Mouse (Mus musculus): ENCODE measurements at regions not wholly inside any gene's neighbourhood (a gene's known extent, or its start where the extent isn't known, plus 50 kb on each side); places are given as distances from the start of the nearest gene placed in this dataset.

- Histone ChIP-seq H3K36me3 (ENCODE audit: control insufficient read depth, insufficient read depth) (no peaks in the 10 kb centered on the region), H3K4me2 (ENCODE audit: low read depth) (no peak overlapping the region), H3K4me3 (no peak overlapping the region), H3K79me2 (ENCODE audit: control insufficient read depth, insufficient read depth) (no peaks in the 10 kb centered on the region), H3K27me3 (ENCODE audit: control insufficient read depth, insufficient read depth, insufficient read length) (no peaks in the 10 kb centered on the region), H3ac (ENCODE audit: control insufficient read depth, insufficient read length) (no peak overlapping the region)
- no peak for TF ChIP-seq TCF12 (IDR thresholded peaks at IDR 0.05; ENCODE audit: insufficient read depth, poor library complexity, severe bottlenecking)
- TF ChIP-seq SRF (IDR thresholded peaks at IDR 0.05; ENCODE audit: control insufficient read depth, insufficient read length, low read depth): no peak
- TF ChIP-seq MYOD1 (IDR thresholded peaks at IDR 0.05; ENCODE audit: control insufficient read depth in 1 of 3, insufficient read length in 2 of 3, low read depth in 2 of 3): no peak
- no peak for TF ChIP-seq USF1 (IDR thresholded peaks at IDR 0.05; ENCODE audit: low read depth)
- no peak for TF ChIP-seq E2F4 (IDR thresholded peaks at IDR 0.05; ENCODE audit: insufficient read depth)
- no peak for TF ChIP-seq MAX (IDR thresholded peaks at IDR 0.05; ENCODE audit: low read depth)
- TF ChIP-seq CEBPB (IDR thresholded peaks at IDR 0.05; ENCODE audit: insufficient read depth, poor library complexity, severe bottlenecking): no peak
- no peak for TF ChIP-seq POLR2A (IDR thresholded peaks at IDR 0.05; ENCODE audit: insufficient read length, low read depth)
- no peak for TF ChIP-seq POLR2AphosphoS2 (IDR thresholded peaks at IDR 0.05; ENCODE audit: insufficient read length, low read depth)
- no peak for TF ChIP-seq MYOG (IDR thresholded peaks at IDR 0.05; ENCODE audit: control insufficient read depth in 1 of 3, insufficient read depth in 1 of 3, insufficient read length in 2 of 3, low read depth in 2 of 3)
- no peak for TF ChIP-seq TCF3 (IDR thresholded peaks at IDR 0.05; ENCODE audit: insufficient read length, low read depth)
- TF ChIP-seq REST (IDR thresholded peaks at IDR 0.05; ENCODE audit: insufficient read depth, insufficient read length): no peak
Measured at GRCm38 (mm10) chr9:94083629-94084411, 454.1 kb downstream of the 1190002N15Rik start.

GRCm38 (mm10) chr9:94074904-94075303 lies 463.0 kb downstream of the 1190002N15Rik start:
- no peaks in the 10 kb centered on the region for H3K27me3 ChIP-seq (ENCODE audit: control insufficient read depth, insufficient read depth, insufficient read length)
- TF ChIP-seq MYOD1 (IDR thresholded peaks at IDR 0.05; ENCODE audit: control insufficient read depth in 1 of 3, insufficient read length in 2 of 3, low read depth in 2 of 3): no peak
- no peak for TF ChIP-seq MYOG (IDR thresholded peaks at IDR 0.05; ENCODE audit: control insufficient read depth in 1 of 3, insufficient read depth in 1 of 3, insufficient read length in 2 of 3, low read depth in 2 of 3)
- TF ChIP-seq MAX (IDR thresholded peaks at IDR 0.05; ENCODE audit: low read depth): no peak
- TF ChIP-seq REST (IDR thresholded peaks at IDR 0.05; ENCODE audit: insufficient read depth, insufficient read length): no peak
- TF ChIP-seq SRF (IDR thresholded peaks at IDR 0.05; ENCODE audit: control insufficient read depth, insufficient read length, low read depth): no peak
- no peak for TF ChIP-seq POLR2AphosphoS2 (IDR thresholded peaks at IDR 0.05; ENCODE audit: insufficient read length, low read depth)
- no peak for TF ChIP-seq USF1 (IDR thresholded peaks at IDR 0.05; ENCODE audit: low read depth)
- TF ChIP-seq TCF3 (IDR thresholded peaks at IDR 0.05; ENCODE audit: insufficient read length, low read depth): no peak
- no peak overlapping the region for H3K4me2 ChIP-seq (ENCODE audit: low read depth)
- no peak overlapping the region for H3K4me3 ChIP-seq
- H3K79me2 ChIP-seq (ENCODE audit: control insufficient read depth, insufficient read depth): no peaks in the 10 kb centered on the region
- no peak overlapping the region for H3ac ChIP-seq (ENCODE audit: control insufficient read depth, insufficient read length)
- no peaks in the 10 kb centered on the region for H3K36me3 ChIP-seq (ENCODE audit: control insufficient read depth, insufficient read depth)

GRCm38 (mm10) chr9:94067121-94067520 lies 470.8 kb downstream of the 1190002N15Rik start:
- no peak for TF ChIP-seq E2F4 (IDR thresholded peaks at IDR 0.05; ENCODE audit: insufficient read depth)
- no peak for TF ChIP-seq USF1 (IDR thresholded peaks at IDR 0.05; ENCODE audit: low read depth)
- no peak for TF ChIP-seq MYOG (IDR thresholded peaks at IDR 0.05; ENCODE audit: control insufficient read depth in 1 of 3, insufficient read depth in 1 of 3, insufficient read length in 2 of 3, low read depth in 2 of 3)
- TF ChIP-seq TCF12 (IDR thresholded peaks at IDR 0.05; ENCODE audit: insufficient read depth, poor library complexity, severe bottlenecking): no peak
- TF ChIP-seq SRF (IDR thresholded peaks at IDR 0.05; ENCODE audit: control insufficient read depth, insufficient read length, low read depth): no peak
- TF ChIP-seq POLR2A (IDR thresholded peaks at IDR 0.05; ENCODE audit: insufficient read length, low read depth): no peak
- no peak for TF ChIP-seq CEBPB (IDR thresholded peaks at IDR 0.05; ENCODE audit: insufficient read depth, poor library complexity, severe bottlenecking)
- no peak for TF ChIP-seq REST (IDR thresholded peaks at IDR 0.05; ENCODE audit: insufficient read depth, insufficient read length)
- TF ChIP-seq MYOD1 (IDR thresholded peaks at IDR 0.05; ENCODE audit: control insufficient read depth in 1 of 3, insufficient read length in 2 of 3, low read depth in 2 of 3): no peak
- TF ChIP-seq TCF3 (IDR thresholded peaks at IDR 0.05; ENCODE audit: insufficient read length, low read depth): no peak
- no peak for TF ChIP-seq POLR2AphosphoS2 (IDR thresholded peaks at IDR 0.05; ENCODE audit: insufficient read length, low read depth)
- TF ChIP-seq MAX (IDR thresholded peaks at IDR 0.05; ENCODE audit: low read depth): no peak
- Histone ChIP-seq H3K4me2 (ENCODE audit: low read depth) (no peak overlapping the region), H3K4me3 (no peak overlapping the region)

DNA sequence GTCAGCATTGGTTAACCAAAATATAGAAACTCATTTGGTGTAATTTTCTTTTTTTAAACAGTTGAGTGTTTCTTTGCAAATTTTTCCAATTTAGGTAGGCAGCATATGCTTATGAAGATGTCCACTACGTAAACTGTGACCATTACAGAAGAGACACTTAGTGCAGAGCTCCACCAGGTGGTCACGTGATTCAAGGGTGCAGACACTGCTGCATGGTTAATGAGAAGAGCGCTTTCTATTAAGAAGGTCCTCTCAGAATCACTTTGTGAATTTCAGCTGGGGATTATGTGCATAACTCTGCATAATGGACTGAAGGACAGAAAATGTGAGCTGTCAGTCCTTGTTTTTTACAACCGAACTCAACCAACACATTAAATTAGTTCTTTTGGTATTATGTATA lies 484.7 kb downstream of the 1190002N15Rik start:
- Histone ChIP-seq H3K36me3 (ENCODE audit: control insufficient read depth, insufficient read depth) (no peaks in the 10 kb centered on the region), H3K4me2 (ENCODE audit: low read depth) (no peak overlapping the region), H3K79me2 (ENCODE audit: control insufficient read depth, insufficient read depth) (no peaks in the 10 kb centered on the region), H3K4me3 (no peak overlapping the region), H3K27me3 (ENCODE audit: control insufficient read depth, insufficient read depth, insufficient read length) (no peaks in the 10 kb centered on the region), H3ac (ENCODE audit: control insufficient read depth, insufficient read length) (no peak overlapping the region)
- TF ChIP-seq TCF3 (IDR thresholded peaks at IDR 0.05; ENCODE audit: insufficient read length, low read depth) (no peak), USF1 (IDR thresholded peaks at IDR 0.05; ENCODE audit: low read depth) (peak; percentile 33), POLR2A (IDR thresholded peaks at IDR 0.05; ENCODE audit: insufficient read length, low read depth) (no peak), POLR2AphosphoS2 (IDR thresholded peaks at IDR 0.05; ENCODE audit: insufficient read length, low read depth) (no peak), MYOD1 (IDR thresholded peaks at IDR 0.05; ENCODE audit: control insufficient read depth in 1 of 3, insufficient read length in 2 of 3, low read depth in 2 of 3) (no peak), MYOG (IDR thresholded peaks at IDR 0.05; ENCODE audit: control insufficient read depth in 1 of 3, insufficient read depth in 1 of 3, insufficient read length in 2 of 3, low read depth in 2 of 3) (no peak), MAX (IDR thresholded peaks at IDR 0.05; ENCODE audit: low read depth) (no peak), TCF12 (IDR thresholded peaks at IDR 0.05; ENCODE audit: insufficient read depth, poor library complexity, severe bottlenecking) (no peak)

More at GRCm38 (mm10) chr9:94067121-94067520, 470.8 kb downstream of the 1190002N15Rik start:
- Histone ChIP-seq H3K27me3 (ENCODE audit: control insufficient read depth, insufficient read depth, insufficient read length) (no peaks in the 10 kb centered on the region), H3K36me3 (ENCODE audit: control insufficient read depth, insufficient read depth) (no peaks in the 10 kb centered on the region), H3K79me2 (ENCODE audit: control insufficient read depth, insufficient read depth) (no peaks in the 10 kb centered on the region), H3ac (ENCODE audit: control insufficient read depth, insufficient read length) (no peak overlapping the region)
